Mouse (Mus musculus): Measurements from ENCODE around the gene Entpd7.

The Entpd7 gene

GRCm38 (mm10) chr19:43767549-43768322 lies 78.3 kb downstream of the Entpd7 start:
- no peak for DNase-seq (ENCODE audit: low read depth, low spot score)

GRCm38 (mm10) chr19:43769366-43769960 lies 80.0 kb downstream of the Entpd7 start:
- no peak for DNase-seq (ENCODE audit: low read depth, low spot score)

- no peak for DNase-seq (ENCODE audit: low read depth, low spot score)
Measured at GRCm38 (mm10) chr19:43770584-43770983, 81.1 kb downstream of the Entpd7 start.

GRCm38 (mm10) chr19:43771499-43771969 lies 82.1 kb downstream of the Entpd7 start:
- no peak for DNase-seq (ENCODE audit: low read depth, low spot score)

GRCm38 (mm10) chr19:43772311-43772710 lies 82.8 kb downstream of the Entpd7 start:
- DNase-seq (ENCODE audit: low read depth, low spot score), result no peak

GRCm38 (mm10) chr19:43775433-43775832 lies 86.0 kb downstream of the Entpd7 start:
- DNase-seq (ENCODE audit: low read depth, low spot score), result no peak

GRCm38 (mm10) chr19:43776561-43776960 lies 87.1 kb downstream of the Entpd7 start:
- DNase-seq (ENCODE audit: low read depth, low spot score), result no peak

GRCm38 (mm10) chr19:43777308-43777707 lies 87.8 kb downstream of the Entpd7 start:
- DNase-seq (ENCODE audit: low read depth, low spot score), result no peak

- DNase-seq (ENCODE audit: low read depth, low spot score), result no peak
Measured at GRCm38 (mm10) chr19:43780391-43780790, 90.9 kb downstream of the Entpd7 start.

GRCm38 (mm10) chr19:43781980-43782379 lies 92.5 kb downstream of the Entpd7 start, which contains the start of gene Abcc2:
Gene Abcc2, plus strand, starts transcription at chr19:43782192.
- DNase-seq (ENCODE audit: low read depth, low spot score), result no peak

Measured in WW6 (cell line).